Mouse (Mus musculus): ENCODE data around the gene Gga1.
"Not testable (repeated sequence)": the region's sequence is repeated elsewhere in the genome, so short reads cannot be mapped to it uniquely, and the experiment has no call there.

Gga1 gene

DNA sequence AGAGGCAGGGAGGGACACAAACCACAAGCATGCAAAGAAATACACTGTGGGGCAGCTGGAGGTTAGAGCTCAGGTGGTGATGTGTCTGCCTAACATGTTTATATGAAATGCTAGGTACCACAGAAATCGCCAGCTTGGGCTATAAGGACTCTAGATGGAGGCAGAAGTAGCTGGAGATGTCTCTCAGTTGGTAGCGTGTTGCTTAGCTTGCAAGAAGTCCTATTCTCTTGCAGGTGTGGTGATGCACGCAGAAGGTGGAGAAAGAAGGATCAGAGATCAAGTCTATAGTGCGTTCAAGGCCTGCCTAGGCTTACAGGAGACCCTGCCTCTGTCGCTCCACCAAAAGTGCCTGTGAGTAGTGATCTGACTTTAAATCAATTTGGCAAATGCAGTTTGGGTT lies 1.5 kb upstream of the Gga1 start:
- in situ Hi-C loops (cut with MboI): no loop called here

DNA sequence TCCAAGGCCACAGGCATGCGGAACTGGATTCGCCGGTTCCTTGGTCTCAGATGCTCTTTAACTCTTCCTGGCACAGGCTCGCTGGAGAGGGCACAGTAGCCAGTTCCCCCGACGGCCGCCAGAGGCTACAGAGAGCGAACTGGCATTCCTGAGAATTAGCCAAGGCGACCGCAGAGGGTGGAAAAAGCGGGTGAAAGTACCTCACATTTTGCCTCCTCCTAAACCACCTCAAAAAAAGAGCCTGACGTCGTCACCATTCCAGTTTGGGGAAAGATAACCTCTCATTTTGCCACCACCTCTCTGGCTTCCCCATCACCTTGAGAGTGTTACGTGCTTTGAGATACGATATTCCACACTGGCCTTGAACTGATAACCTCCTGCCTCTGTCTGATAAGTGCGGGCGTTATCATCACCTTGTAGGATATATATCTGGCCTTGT lies 713 bp upstream of the Gga1 start:
- in situ Hi-C loops (cut with MboI): no loop called here

DNA sequence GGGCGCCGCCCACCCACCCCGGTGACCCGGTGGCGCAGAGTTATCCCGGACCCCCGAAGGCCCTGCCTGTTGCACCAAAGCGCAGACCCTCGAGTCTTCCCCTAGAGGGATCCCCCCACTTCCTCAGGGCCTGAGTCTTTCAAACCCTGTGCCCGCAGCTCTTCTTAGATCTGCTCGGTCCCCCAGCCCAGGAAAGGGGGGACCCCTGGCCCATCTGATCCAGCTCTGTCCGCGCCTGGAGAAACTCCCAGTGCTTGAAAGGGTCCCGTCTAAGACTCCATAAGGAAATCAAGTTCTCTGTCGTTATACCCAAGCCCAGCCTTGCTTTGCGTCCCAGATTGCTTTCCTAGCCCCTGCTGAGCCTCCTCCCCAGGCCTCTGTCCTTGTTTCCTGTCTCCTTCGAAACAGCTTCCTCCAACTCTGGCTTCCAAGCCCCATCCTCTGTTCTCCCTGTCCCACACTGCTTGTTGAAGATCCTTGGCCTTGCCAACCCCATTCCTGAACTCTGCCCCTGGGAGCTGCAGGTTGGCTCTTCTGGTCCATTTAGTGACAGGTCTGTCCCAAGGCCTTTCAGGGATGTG lies 910 bp downstream of the Gga1 start:
- in situ Hi-C loops (cut with MboI): no loop called here

DNA sequence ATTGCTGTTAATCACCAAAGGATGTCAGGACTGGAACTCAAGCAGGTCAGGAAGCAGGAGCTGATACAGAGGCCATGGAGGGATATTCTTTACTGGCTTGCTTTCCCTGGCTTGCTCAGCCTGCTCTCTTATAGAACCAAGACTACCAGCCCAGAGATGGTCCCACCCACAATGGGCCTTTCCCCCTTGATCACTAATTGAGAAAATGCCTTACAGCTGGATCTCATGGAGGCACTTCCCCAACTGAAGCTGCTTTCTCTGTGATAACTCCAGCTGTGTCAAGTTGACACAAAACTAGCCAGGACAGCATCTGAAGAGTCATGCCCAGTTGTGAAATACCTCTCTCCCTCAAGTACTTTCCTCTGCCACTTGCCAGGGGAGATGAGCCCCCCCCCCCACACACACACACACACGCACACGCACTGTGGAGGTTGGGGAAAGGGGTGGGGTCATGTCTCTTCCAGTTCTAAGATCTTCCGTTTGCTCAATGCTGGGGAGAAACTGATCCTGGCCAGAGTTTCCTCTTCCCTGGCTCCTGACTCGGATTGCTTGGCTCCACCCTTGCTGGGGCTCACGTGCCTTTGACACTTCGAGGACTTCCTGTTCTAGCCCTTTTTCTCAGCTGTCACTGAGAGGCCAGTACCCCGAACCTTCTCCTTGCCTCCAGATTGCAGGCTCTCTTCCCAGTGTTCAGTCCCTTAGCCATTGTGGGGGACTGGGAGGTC lies 2.0 kb downstream of the Gga1 start:
- in situ Hi-C loops (cut with MboI): not testable (repeated sequence)

DNA sequence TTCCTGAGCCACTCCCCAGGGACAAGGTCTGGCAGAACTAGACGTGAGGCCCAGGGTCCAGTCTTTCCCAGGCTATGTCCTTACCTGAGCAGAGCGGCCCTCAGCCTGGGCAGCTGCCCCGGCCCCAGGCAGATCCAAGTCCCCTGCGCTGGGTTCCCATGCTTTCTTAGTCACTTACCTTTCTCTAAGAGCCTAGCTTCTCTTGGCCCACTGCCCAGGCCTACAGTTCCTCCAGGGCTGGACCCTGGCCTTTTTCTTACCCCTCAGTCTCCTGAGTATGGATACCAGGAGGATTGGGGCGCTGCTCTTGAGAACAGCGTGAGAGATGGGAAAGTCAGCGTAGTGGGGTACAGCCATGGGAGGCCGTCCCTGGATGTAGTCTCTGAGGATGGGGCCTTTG lies 3.4 kb downstream of the Gga1 start:
- in situ Hi-C loops (cut with MboI): no loop called here

DNA sequence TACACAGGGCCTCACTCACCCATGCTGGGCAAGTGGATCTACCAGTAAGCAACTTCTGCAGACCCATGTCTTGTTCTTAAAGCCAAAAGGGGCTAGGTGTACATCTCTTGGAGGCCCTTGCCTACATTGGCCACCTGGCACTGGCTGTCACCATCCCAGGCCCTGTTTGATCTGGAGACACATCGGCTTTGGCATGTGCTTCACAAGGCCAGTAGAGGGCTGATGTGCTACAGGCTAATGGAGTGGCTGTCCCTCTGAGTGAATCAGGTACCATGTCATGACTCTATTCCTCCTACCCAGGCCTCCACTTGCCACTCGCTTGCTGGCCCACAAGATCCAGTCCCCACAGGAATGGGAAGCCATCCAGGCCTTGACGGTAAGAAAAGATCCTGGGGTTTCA lies 4.8 kb downstream of the Gga1 start:
- in situ Hi-C loops (cut with MboI): no loop called here

DNA sequence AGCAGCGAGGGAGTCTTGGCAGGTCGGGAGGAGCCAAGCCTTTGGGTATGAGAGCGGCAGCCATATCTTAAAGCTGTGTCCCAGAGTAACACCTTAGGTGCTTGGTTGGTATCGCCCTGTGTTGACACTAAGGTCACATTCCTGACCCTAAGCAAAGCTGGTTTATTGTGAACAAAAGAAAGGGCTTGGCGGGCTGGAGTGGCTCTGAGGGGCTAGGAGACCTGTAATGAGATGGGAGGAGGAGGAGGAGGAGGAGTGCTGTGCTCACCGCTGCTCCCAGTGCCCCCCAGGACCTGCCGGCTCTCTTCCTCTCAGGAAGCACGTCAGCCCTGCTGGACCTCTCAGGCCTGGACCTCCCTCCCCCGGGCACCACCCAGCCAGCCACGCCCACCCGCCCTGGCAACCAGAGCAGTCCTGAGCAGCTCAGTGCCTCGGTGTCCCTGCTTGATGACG lies 12.4 kb downstream of the Gga1 start:
- in situ Hi-C loops (cut with MboI): no loop called here

DNA sequence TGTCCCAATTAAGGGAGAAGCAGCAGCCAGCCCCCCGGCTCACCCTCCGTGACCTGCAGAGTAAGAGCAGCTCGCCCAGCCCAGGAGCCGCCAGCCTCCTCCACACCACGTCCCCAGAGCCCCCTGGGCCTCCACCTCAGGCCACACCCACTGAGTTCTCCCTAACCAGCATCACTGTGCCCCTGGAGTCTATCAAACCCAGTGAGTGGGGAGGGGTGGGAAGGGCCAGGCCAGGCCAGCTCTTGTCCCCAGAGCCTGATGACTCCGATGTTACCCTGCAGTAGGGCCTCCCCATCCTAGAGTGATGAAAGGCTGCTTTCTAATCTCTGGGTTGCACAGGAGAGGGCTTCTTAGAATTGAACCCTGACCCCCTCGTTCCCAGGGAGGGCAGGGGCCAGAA lies 15.4 kb downstream of the Gga1 start:
- in situ Hi-C loops (cut with MboI): no loop called here

DNA sequence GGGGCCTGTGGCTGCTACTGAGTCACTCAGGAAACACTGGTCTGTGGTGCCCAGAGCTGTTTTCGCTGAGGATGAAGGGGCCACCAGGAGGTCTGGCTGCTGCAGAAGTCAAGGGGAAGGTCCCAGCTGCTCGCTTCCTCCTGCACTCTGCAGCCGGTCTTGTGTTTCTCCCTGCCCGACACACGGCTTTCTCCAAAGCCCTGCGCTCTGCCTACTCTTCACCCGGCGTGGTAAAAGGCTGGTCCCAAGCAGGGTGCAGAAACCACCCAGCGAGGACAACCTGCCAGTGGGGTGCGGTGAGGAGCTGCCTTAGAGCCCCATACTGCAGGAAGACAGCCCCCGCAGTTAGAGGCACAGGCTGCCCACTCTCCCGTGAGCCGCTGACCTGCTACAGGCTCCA lies 17.7 kb downstream of the Gga1 start:
- in situ Hi-C loops (cut with MboI): no loop called here

DNA sequence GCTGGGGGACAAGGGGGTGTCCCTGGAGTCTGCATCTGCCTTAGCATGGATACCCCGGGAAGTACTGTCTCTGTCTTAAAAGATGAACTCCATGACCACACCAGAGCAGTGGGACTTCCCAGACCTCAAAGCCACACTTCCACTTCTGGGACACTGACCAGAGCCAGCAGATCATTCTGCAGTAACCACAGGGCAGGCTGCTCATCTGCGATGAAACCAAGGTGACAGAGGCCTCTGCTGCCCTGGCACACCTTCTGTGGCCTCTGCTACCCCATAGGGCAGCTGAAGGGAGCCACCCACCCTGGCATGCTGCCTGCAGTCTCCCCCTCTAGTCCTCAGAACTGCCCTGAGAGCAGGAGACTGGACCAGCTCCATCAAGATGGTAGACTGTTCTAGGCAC lies 18.8 kb downstream of the Gga1 start:
- in situ Hi-C loops (cut with MboI): no loop called here

DNA sequence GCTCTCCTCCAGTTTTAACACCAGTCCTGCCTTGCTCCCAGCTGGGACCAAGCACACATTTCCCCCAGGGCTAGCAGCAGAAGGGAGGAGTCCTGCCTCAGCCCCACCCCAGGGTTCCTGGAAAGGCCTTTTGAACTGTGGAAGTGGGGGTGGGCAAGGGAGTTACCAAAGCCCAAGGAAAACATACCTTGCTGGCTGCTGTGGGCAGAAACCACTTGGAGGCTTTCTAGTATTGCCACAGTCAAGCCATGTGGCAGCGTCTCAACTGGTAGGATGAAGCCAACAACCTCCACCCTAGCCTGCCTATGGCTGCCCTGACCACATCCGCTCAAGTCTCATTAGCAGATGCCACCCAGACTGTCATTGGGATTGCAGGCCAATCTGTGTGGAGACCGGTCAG lies 19.2 kb downstream of the Gga1 start:
- in situ Hi-C loops (cut with MboI): no loop called here

DNA sequence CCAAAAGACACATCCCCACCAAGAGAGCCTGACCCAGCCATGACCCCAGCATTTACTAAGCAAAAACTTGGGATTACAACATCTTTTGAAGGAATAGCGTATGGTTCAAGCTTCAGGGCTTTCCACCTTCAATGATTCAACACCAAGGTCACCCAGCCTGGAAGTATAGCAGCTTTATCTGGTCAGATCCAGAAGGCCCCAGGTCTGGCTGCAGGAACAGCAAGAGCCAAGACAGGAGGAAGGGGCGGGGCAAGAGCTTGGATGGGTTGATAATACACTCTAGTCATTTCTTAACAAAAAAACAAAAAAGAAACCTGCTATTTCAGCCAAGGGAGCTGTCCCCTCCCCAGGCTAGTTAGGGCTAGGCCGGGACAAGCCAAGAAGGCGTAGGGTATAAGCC lies 20.5 kb downstream of the Gga1 start:
- in situ Hi-C loops (cut with MboI): no loop called here

DNA sequence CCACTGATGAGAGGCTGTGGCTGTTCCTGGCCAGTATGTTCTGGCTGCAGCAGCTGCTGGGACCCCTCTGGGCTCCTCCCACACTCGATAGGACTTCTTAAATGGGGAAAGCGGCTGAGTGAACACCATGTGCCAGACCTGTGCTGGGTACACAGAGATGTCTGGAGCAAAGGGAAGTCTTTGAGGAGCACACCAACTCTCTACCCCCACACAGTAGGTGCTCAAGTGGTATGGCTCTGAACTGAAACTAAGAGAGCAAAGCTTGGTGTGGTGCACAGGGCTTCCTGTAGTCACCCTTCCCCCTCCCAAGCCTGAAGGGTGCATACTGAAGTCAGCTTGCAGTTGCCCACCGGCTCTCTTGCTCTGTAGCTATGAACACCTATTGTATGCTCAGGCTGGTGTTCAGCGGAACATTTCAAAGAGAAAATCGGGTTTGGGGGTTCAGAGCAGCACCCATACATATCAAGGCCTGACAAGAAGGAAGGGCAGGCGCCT lies 21.6 kb downstream of the Gga1 start:
- in situ Hi-C loops (cut with MboI): no loop called here

DNA sequence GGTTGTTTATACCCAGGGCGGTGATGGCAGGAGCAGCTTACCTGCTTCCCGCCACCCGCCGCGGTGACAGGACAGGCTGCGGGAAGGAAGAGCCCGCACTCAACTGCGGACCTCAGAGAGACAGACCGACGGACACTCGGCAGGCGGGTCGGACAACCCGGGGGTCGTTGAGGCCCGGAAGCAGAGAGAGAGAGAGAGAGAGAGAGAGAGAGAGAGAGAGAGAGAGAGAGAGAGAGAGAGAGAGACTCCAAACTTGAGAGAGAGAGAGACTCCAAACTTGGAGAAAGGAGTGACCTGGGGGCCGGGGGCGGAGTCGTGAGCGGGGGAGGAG lies 22.4 kb downstream of the Gga1 start, which contains the start of gene Gm49510:
Gene Gm49510 (plus strand): TSS at position 259 of the 331 bp plus-strand sequence.
- in situ Hi-C loops (cut with MboI): no loop called here

DNA sequence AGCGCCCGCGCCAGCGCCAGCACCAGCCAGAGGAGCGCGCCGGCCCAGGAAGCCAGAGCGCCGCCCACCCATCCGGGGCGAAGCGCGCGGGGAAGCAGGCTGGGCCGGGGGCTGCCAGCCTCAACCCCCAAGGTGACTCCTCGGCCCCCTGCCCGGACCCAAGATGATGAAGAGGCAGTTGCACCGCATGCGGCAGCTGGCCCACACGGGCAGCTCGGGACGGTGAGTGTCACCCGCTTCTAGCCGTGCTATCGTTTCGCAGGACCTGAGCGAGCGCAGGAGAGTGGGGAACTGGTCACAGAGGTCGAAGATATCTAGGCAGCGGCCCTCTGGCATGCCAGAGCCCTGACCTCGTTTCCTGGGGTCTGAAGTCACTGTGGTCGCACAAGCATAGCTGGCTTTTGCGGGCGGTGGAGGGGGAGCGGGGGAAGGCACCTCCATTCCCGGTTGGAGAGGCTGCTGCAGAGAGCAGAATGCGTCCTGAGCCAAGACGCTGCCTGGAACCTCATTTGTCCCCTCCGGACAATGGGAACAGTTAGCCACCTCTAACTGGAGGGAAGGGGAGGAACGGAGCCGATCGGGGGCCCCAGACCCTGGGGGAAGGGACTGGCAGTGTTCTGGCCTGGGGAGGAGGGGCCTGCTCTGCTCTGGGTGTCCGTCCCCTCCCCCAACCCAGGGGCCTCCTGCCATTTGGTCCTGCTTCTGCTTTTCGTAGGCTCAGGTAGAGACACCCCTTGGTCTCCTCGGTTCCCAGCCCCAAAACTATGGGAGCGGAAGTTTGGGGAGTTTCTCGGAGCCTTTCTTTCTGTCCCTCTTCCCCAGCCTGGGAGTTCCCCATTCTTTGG lies 23.0 kb downstream of the Gga1 start, which contains the start of gene Sh3bp1:
Gene Sh3bp1 (plus strand): TSS at position 29 of the 845 bp plus-strand sequence.
- in situ Hi-C loops (cut with MboI): no loop called here

DNA sequence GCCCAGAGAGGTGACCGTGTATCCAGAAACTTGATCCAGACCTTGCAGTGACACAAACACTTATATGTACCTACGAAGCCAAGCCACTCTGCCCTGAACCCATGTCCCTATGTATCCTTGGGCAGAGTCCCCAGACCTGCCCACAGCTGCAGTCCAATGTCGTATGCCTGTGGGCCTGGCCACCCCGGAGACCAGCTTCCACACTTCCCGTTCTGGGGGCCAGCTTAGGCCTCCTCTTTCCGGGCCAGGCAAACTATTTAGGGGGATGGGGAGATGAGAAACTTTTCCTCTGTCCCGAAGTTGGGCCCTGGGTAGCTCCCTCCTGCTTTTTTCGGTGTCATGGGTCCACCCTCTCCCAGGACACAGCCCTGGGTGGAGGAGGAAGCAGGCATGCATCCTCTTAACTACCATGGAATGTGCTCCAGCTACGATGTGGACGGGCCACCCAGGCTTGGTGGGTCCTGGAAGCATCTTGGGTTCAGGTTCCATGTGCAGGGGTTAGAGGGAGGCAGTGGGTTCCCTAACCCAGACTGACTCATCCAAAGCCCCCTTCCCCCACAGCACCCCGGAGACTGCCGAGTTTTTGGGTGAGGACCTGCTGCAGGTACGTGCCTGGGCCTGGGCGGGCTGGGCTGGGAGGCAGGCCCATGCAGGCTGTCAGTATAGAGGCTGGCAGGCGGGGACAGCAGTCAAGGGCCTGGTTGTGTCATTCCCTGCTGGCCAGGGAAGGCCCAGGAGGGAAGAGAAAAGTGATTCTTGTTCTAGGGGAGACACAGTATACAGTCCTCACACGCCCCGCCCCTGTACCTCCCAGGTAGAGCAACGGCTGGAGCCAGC lies 23.8 kb downstream of the Gga1 start:
- in situ Hi-C loops (cut with MboI): no loop called here

DNA sequence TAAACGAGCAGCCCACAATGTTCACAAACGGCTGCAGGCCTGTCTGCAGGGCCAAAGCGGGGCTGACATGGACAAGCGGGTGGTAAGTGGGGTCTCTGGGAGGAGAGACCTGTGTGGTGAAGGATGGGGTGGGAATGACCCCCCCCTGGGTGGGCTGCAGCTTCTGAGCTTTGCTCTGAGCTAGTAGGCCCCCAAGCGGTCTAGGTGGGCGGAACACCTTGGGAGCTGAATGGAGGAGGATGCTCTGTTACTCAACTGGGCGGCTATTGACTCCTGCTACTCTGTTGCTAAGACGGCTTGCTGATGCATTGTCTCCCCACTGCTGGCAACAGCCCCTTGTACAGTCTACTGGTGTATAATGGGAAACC lies 24.4 kb downstream of the Gga1 start:
- in situ Hi-C loops (cut with MboI): no loop called here

DNA sequence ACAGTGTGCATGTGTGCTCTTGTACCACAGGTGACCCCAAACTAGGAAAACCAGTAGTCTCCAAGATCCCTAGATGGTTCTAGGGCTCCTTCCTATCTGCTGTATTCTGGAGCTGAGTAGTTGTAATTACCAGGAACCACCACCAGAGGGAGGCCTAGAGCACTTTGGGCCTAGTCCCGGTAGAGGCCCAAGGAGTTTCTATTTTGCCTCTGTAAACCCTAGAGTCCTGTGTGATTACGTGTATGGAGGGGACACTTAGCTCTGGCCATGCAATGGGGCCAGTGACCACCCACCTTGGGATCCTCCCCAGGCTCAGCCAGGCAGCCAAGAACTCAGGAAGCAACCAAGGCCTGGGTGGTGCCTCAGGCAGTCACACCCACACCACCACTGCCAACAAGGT lies 26.3 kb downstream of the Gga1 start:
- in situ Hi-C loops (cut with MboI): no loop called here

DNA sequence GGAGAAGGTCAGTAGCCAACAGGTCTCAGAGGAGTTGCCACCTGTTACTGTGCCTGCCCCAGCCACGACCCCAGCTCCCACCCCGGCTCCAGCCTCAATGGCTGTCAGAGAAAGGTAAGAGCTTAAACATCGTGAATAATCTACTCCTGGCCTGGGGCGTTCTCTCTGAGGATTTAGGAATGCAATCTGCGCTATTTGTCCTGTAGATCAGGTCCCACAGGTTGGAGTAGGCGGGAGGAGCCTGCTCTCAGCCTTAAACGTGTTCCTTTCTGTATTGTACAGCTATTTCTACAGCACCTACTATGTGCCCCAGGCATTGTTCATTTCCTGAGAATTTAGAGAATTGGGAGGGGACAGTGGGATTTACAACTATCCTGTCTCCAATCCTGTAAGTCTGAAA lies 31.4 kb downstream of the Gga1 start:
- in situ Hi-C loops (cut with MboI): no loop called here

DNA sequence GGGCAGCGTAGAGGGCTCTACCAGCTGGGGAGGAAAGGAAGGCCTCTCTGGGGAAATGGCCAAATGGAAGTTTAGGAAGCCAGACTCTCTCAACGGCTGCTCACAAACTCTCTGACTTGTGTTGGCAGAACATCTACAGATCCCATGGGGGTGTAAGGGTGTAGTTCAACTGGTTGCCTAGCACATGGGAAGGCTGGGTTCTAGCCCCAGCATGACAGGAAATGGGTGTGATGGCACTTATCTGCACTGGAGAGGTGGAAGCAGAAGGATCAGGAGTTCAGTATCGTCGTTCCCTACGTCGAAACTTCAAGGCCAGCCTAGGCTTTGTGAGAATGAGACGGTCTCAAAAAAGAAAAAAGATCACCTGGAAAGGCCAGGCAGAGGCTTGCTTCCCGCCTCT lies 32.0 kb downstream of the Gga1 start:
- in situ Hi-C loops (cut with MboI): no loop called here

DNA sequence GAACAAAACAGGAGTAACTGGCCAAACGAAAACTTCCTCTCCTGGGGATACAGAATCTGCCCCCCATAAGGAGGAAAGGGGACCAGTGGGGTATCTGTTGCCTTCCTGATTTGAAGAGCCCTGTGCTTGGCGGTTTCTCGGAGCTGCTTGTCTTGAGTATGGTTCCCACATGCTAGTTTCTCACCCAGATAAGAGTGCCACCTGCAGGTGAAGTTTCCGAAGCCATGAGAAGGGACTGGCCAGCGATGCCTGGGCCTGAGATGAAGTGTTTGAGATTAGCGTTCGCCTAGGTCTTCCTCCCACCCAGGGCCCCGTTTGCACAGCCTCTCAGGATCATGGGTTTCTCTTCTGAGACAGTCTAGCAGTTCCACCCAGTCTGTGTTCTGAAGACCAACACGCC lies 35.0 kb downstream of the Gga1 start:
- in situ Hi-C loops (cut with MboI): no loop called here

DNA sequence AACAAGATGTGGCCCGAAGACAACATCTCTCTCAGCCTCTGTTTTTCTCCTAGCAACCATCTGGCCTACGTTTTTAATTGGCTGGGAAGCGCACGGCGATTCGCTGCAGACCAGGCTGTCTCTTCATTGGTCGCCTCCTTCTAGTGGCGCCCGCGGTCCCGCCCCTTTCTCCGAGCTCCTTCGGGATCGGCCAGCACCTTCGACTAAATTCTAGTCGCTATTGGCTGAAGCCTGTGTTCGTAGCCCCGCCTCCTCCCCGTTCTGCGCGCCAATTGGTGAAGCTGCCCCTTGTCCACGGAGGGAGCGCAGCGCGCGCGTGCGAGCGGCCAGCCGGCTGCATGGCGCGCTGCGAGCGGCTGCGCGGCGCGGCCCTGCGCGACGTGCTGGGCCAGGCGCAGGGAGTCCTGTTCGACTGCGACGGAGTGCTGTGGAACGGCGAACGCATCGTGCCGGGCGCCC lies 36.7 kb downstream of the Gga1 start, which contains the start of gene Pdxp:
Gene Pdxp (plus strand): TSS at position 288 of the 459 bp plus-strand sequence.
- in situ Hi-C loops (cut with MboI): no loop called here
